Mouse (Mus musculus): ENCODE measurements around the gene Ppm1b.

Gene Ppm1b

DNA sequence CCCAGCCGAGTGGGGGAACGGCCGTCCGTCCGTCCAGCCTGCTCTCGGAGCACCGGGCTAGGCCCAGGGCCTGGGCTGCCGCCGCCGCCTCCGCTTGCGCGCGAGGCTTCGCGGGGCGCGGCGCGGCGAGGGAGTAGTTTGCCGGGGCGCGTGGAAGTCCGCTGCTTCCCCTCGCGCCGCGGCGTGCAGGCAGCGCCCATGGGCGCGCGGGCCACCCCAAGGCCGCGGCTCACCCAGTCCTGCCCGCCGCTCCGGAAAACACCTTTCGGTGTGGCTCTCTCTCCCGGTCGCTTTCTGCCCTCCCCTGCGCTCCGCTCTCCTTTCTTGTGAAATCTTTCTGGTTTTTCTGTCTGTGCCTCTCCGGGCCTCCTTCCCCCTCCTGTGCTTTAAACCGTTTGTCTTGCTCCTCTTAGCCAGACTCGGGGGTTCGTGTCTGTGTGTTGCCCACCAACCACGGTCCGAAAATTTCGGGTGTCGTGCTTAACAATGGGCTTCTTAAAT is 1.9 kb downstream of the Ppm1b start:
- DNase-seq (ENCODE audit: low spot score in 2 of 2), result peak in 1 of 2 experiments; percentile 36

DNA sequence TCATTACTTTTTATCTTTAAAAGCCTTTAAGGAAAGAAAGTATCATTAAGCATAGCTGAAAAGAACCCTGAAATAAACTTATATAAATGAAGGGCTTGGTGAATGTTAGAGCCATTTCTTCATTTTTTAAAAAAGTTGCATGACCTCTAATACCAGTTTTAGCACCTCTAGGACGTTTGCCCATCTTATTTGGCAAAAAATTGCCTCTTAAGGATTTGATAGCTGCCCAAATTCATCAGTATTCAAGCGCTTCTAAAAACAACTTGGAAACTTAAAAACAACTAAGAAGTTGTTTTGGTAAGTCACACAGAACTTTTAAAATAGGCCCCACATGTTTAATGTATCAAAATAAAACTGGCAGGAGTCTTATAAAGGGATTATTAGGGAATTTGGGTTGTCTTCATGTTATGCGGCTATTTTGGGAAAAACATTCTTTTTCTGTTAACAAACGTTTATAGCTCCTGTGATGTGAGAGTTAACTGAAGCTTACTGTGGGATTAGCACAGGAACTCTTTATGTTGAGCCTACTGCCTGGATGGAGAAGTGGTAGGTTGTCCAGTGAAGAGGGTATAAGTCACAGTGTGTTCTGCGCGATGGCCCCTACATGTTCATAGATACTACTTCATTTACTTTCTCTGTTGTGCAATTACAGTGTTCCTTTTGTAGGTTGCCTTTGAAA is 2.6 kb downstream of the Ppm1b start:
- no peak for DNase-seq (ENCODE audit: low spot score in 2 of 2)

GRCm38 (mm10) chr17:84959665-84960020 is 3.1 kb downstream of the Ppm1b start:
- no peak for DNase-seq (ENCODE audit: low spot score in 2 of 2)

- DNase-seq (ENCODE audit: low spot score in 2 of 2), result no peak
Observed at GRCm38 (mm10) chr17:84960136-84960535, 3.6 kb downstream of the Ppm1b start.

DNA sequence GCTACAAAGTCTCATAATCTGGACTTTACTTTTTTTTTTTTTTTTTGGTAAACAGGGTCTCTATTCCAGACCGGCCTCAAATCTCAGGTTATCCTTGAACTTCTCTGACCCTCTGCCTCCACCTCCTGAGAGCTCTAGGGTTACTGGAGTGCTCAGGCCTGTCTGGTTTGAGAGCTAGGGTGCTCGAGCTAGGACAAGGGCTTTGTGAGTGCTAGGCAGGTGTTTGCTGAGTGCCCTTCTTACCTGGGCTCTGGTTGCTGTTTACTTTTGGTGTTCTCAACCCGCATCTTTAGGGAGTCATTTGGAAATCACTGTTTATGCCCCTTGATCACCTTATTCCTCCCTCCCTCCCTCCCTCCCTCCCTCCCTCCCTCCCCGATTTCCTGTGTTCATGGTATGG is 5.5 kb downstream of the Ppm1b start:
- DNase-seq (ENCODE audit: low spot score in 2 of 2), result no peak

DNA sequence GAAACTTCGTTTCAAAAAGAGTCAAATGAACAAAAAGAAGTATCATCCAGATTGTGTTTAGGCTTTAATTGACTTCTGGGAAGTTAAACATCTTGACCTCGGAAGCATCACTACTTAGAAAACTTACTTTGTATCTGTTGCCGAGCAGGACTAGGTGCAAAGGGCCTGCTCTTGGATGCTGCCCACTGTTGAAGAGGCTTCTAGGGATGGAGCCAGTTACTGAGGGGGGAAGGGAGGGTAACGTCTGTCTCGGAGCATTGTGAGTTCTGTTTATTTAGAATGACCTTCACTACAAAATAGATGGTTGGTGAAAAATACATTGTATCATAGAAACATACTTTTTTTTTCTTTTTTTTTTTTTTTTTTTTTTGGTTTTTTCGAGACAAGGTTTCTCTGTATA is 7.1 kb downstream of the Ppm1b start:
- no peak for DNase-seq (ENCODE audit: low spot score in 2 of 2)

- DNase-seq (ENCODE audit: low spot score in 2 of 2), result no peak
Observed at GRCm38 (mm10) chr17:84966231-84966630, 9.7 kb downstream of the Ppm1b start.

GRCm38 (mm10) chr17:84967045-84967444 is 10.5 kb downstream of the Ppm1b start:
- no peak for DNase-seq (ENCODE audit: low spot score in 2 of 2)

- DNase-seq (ENCODE audit: low spot score in 2 of 2), result no peak
Observed at GRCm38 (mm10) chr17:84969916-84970315, 13.4 kb downstream of the Ppm1b start.

- DNase-seq (ENCODE audit: low spot score in 2 of 2), result no peak
Observed at GRCm38 (mm10) chr17:84981721-84982120, 25.2 kb downstream of the Ppm1b start.

GRCm38 (mm10) chr17:84982735-84983134 is 26.2 kb downstream of the Ppm1b start:
- no peak for DNase-seq (ENCODE audit: low spot score in 2 of 2)

- DNase-seq (ENCODE audit: low spot score in 2 of 2), result no peak
Observed at GRCm38 (mm10) chr17:84986368-84986767, 29.8 kb downstream of the Ppm1b start.

DNA sequence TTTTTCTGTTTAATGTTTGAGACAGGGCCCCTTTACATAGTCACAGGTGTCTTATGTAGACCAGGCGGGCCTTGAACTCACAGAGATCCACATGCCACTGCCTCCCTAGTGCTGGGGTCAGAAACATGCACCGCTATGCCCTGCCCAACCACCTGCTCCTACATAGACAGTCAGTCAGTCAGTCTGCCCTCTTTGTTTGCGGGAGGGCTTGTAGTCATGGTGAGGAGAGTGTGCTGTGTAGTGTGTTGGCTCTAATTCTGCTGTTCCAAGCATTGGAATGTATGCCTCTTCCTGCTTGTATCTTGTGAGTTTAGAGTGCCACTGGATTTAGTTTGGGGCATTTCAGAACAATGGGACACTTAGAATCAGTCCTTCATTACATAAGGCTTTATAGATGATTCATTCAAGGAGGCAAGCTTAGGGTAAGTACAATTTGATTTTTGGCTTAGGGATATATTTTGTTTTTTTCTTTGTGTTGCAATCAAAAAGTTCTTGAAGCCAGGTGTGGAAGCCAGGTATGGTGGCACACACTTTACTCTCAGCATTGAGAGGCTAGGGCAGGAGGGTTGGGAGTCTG is 31.4 kb downstream of the Ppm1b start:
- no peak for DNase-seq (ENCODE audit: low spot score in 2 of 2)

DNA sequence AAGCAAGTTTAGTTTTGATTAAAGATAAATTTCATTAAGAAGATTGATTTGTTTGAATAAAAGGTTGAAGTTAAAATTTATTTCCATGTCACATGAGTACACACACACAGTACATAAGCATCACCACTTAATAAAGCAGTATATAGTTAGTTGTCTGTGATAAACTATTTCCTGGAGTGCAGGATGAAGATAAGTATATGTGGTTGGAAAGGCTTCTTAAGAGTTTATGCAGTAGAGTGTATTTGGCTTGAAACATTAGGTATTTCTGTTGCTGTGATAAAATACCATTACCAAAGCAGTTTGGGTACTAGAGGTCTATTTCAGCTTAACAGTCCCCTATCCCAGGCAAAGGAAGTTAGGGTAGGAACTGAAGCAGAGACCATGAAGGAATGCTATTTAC is 32.0 kb downstream of the Ppm1b start:
- DNase-seq (ENCODE audit: low spot score in 2 of 2), result no peak

DNA sequence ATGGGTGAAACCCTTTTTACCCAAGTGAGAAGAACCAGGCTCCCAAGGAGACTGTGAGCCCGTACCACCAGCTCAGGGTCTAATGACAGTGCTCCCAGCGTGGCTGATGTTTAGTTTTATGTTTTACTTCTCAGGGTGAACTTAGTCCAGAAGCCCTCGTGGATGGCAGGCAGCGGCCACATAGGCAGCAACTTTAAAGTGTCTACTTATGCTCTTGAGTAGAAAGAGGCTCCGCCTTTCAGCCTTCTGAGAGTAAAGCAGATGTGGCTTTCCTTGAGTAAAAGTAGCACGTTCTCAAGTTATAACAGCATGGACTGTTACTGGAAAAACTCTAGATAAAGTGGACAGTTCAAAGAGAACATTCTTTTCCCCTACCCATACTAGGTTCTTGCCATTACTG is 39.3 kb downstream of the Ppm1b start:
- DNase-seq (ENCODE audit: low spot score in 2 of 2), result no peak

DNA sequence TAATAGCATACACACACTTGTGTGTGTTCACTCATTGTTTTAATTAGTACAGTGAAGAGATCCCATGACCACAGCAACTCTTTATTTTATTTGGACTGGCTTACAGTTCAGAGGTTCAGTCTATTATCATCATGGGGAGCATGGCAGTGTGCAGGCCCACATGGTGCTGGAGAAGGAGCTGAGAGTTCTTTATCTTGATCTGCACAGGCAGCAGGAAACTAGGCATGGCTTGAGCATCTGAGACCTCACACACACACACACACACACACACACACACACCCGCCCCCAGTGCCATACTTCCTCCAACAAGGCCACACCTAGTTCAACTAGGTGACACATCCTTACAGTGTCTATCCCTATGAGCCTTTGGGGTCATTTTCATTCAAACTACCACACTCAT is 41.1 kb downstream of the Ppm1b start:
- DNase-seq (ENCODE audit: low spot score in 2 of 2), result no peak

- peak; percentile 12 to 16 for DNase-seq (ENCODE audit: low spot score in 2 of 2)
Observed at GRCm38 (mm10) chr17:84999636-85000035, 43.1 kb downstream of the Ppm1b start.

DNA sequence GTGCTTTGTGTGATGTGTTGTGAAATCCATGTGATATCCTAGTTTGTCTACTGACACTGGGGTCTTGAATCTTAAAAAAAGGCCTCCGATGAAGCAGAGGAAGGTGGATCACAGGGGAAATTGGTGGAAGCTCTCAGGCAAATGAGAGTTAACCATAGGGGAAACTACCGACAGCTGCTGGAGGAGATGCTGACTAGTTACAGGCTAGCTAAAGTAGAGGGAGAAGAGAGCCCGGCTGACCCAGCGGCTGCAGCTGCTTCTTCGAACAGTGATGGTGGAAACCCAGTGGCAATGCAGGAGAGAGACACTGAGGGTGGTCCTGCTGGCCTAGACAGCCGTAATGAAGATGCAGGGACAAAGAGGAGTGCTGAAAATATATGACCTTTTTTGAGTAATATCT is 56.9 kb downstream of the Ppm1b start:
- no peak for DNase-seq (ENCODE audit: low spot score in 2 of 2)

DNA sequence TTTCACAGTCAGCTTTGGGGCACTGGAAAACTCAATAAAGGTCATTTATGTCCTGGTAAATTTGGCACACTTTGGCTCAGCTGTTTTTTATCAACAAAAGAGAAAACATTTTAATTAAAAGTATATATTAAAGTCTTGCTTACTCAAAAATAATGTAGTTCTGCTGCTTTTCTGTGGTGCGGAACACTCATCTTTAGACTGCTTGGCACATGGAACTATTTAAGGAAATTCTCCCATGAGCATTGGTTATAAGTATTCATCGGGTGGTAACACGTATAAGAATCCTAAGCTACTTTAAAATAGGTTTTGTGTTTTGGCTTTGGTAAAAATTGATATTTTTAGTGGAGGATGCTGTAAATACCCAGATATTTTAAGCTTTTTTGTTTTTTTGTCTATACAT is 58.1 kb downstream of the Ppm1b start:
- DNase-seq (ENCODE audit: low spot score in 2 of 2), result no peak

DNA sequence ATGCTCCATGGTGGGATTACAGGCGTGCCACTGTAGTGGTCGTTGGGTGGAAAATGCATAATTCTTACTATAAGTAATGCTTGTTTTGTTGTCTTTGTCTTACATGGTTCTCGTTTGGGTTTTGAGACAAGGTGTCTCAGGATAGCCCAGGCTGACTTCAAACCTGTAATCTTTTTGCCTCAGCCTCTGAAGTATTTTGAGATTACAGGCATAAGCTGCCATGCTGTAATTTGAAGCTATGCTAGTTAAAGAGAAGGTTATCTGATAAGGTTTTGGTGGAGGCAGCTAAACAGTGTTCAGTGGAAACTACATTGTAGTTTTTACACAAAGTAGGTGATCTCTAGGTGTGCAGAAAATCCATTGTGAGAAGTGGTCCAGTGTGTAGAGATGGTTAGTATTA is 61.8 kb downstream of the Ppm1b start:
- DNase-seq (ENCODE audit: low spot score in 2 of 2), result no peak

DNA sequence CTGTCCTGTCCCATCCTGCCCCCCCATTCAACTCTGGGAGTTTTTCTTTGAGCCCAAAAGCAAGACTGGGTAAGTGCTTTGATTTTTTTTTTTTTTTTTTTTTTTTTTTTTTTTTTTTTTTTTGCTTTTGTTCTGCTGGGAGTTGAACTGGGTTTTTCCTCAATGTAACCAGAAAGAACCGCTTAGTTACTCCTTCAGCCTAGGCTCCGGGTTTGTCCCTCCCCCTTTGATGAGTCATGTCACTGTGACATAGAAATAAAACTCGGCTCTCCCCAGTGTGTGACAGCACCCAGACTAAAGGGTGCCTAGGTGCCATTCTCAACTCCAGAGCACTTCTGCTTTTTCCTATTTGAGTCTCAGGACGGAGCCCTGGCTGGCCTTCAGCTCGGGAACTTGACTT is 62.3 kb downstream of the Ppm1b start:
- DNase-seq (ENCODE audit: low spot score in 2 of 2), result no peak

DNA sequence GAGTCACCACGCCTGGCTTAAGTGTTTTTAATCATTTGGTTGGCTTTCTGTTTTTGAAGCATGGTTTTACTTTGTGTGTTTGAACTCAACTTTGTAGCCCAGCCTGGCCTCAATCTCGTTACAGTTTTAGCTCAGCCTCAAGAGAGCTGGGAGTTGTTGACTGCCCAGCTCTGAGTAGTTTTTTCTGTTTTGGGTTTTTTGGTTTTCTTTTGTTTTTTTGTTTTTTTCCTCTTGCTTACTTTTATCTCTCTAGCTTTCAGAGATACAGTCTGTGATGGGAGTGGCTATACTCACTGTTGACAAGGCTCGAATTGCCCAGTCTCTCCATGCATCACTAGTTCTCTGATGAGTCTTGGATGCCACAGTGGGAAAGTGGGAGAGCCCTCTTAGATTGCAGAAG is 63.8 kb downstream of the Ppm1b start:
- DNase-seq (ENCODE audit: low spot score in 2 of 2), result no peak

GRCm38 (mm10) chr17:85023247-85024167 is 67.0 kb downstream of the Ppm1b start:
- peak; percentile 34 to 50 for DNase-seq (ENCODE audit: low spot score in 2 of 2)
